Mouse (Mus musculus) left cerebral cortex, adult 9 months (tissue): ENCODE results near the gene Rnf128.

Experiments
- DNase-seq, 2 experiments: peaks; one replicate each; pipeline ENCODE4 v3.0.0; 2022; ENCODE audit warnings: low spot score in 2 of 2

Rnf128 gene

DNA sequence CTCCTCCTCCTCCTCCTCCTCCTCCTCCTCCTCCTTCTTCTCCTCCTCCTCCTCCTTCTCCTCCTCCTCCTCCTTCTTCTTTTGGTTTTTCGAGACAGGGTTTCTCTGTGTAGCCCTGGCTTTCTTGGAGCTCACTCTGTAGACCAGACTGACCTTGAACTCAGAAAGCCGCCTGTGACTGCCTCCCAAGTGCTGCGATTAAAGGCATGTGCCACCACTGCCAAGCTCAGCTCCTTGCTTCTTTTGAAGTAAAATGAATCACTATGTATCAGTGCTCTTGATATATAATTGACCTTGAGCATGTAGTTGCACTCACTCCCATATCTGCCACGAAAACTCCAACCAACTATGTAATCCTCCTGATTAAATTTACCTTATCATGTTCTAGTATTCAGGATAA lies 59.0 kb downstream of the Rnf128 start:
- no peak for DNase-seq

DNA sequence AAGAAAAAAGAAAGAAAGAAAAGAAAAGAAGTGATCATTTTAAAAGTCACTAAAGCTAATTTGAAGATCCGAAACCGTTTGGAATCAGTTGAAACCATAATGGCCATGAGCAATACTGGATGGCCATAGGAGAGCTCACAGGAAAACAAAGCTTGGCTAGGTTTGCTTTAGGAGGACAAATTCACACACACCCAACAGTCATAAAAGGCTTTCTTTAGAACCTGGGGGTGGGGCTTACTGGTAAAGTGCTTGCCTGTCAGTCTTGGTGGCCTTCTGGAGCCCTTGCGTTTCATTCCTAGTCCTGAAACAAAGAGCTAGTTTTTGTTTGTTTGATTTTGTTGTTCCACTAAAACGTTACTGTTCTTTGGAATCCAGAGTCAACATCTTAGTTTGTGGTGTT lies 71.6 kb downstream of the Rnf128 start:
- DNase-seq, result no peak

DNA sequence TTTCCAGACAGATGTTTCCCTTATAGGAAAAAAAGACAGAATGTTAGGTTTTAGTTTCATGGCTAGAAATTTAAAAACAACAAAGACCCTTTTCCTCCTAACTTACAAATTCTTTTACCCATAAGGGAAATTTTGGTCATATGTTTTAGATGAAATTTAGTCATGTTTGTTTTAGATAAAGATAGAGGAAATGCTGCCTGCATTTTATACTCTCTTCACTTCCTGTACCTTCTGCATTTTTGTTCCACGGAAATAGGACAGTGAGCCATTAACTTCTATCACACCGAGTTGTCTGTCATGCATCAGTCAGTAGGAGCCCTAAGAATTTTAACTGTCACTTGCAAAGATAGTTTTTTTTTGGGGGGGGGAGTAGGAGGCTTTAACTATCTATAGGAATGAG lies 76.6 kb downstream of the Rnf128 start:
- no peak for DNase-seq

DNA sequence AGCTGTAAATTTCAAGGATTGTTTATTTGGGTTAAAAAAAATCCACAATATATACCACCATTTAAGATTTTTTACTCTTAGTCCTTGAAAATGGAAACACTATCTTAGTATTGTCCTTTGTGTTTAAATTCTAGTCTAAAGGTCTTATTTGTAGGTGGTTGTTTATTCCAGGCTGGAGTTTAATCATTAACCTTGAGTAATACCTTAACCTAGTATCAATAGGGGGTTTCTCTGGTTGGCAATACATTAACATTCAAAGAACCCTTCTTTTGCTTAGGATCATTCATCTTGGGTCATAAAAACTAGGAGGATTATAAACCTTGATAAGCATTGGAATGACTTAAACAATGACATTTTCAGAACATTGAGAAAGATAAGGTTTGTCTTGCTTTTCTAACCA lies 77.3 kb downstream of the Rnf128 start:
- no peak for DNase-seq

DNA sequence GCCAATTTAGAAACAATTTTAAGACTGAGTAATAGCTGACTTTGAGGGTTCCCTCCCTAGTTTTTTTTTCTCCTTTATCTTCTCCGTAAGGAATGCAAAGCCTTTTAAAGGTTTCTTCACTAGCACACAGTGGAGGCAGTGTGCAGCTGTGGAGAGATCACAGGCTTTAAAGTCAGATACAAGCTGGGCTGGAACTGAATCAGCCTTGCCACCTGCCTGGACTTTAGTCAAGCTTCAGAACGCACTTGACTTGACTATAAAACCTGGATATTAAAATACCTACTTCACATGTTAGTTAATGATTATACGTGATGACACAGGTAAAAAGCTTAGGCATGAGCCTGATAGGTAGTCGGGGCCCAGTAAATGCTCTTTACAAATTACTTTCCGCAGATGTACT lies 89.1 kb downstream of the Rnf128 start:
- no peak for DNase-seq

DNA sequence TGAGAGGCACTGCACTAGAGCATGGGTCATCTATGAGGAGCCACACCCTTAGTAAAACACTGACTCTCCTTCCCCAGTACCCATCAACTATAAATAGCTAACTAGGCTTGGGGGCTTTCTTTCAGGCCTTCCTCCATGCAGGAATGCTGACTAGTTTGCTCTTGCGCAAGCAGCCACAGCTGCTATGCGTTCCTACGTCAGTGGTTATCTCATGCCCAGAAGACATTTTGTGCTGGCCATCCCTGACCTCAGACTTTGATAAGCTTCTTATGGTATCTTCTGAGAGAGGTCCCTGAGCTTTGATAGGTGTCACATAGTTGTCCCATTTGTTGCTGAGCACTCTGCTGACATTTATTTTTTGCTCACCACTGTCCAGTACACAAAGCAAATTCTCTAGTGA lies 90.2 kb downstream of the Rnf128 start:
- no peak for DNase-seq

DNA sequence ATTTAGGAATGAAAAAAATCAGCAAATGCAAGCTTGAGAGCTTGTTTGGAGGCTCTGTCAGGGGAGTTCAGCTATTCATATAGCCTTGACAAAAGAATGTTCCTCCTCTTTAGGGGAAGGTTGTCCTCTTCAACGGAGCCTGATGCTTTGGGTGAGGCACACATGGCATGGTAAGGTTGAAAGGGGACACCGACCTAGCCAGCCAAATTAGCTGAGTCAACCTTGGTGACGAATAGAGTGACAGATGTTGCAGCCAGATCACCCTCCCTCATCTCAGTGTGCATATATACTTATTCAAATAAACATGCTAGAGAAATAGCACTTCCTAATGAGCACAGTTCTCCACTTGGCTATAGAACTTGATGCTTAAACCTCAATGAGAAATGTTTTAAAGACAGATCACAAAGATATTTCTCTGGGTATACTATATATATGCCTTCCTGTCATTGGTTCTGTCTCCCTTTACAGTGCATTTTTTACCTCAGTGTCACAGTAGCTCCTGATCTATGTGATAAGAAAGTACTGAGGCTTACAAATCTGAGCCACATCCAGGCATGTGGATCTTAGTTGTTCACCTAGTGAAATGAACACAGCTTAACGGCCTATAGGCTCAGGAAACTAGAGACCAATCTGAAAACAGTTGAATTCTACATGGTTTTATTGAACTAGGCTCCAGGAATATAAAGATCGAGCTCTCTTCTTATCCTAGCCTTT lies 91.4 kb downstream of the Rnf128 start:
- DNase-seq, result no peak

DNA sequence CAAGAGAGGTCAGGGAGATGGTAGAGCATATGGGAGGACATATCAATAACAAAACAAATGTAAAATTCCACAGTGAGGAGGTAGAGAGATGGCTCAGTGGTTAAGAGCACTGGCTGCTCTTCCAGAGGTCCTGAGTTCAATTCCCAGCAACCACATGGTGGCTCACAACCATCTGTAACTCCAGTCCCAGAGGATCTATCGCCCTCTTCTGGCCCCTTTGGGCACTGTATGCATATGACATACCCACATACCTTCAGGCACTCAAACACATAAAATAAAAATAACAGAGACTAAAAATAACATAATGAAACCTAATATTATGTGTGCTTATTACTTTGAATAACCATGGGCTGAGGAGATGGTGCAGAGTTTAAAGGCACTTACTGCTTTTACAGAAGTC lies 99.0 kb downstream of the Rnf128 start:
- DNase-seq, result no peak

DNA sequence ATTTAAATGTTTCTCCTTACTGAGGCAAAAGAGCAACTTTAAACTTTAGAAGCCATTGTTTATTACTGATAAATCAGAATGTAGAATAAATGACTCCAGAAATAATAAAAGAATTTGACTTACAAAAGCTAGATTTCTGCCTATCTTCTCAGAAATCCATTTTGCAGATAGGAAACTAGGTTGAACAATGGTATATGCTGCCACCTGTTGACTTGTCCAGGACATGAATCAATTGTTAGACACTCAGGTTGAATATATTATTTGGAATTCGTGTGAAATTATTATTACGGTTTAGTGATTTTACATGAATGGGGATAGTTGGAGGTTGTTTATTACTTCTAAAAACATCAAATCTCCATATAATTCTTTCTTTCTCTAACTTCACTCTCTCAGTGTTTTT lies 102.7 kb downstream of the Rnf128 start:
- DNase-seq, result no peak

DNA sequence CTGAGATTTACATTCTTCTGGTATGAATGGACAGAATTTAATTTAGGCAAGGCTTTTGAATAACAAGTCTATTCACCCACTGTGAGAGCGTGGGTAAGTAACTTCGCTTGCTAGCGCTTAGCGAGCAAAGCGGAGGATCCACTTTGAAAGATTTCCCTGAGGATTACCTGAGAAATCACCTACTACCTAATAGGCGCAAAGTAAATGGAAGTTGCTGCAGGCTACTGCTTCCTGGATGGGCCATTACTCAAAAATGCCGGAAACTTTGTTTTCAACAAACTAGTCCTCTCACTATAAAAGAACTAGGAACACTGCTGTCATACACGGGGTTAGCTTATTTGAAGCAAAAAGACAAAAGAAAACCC lies 121.3 kb downstream of the Rnf128 start:
- no peak for DNase-seq

DNA sequence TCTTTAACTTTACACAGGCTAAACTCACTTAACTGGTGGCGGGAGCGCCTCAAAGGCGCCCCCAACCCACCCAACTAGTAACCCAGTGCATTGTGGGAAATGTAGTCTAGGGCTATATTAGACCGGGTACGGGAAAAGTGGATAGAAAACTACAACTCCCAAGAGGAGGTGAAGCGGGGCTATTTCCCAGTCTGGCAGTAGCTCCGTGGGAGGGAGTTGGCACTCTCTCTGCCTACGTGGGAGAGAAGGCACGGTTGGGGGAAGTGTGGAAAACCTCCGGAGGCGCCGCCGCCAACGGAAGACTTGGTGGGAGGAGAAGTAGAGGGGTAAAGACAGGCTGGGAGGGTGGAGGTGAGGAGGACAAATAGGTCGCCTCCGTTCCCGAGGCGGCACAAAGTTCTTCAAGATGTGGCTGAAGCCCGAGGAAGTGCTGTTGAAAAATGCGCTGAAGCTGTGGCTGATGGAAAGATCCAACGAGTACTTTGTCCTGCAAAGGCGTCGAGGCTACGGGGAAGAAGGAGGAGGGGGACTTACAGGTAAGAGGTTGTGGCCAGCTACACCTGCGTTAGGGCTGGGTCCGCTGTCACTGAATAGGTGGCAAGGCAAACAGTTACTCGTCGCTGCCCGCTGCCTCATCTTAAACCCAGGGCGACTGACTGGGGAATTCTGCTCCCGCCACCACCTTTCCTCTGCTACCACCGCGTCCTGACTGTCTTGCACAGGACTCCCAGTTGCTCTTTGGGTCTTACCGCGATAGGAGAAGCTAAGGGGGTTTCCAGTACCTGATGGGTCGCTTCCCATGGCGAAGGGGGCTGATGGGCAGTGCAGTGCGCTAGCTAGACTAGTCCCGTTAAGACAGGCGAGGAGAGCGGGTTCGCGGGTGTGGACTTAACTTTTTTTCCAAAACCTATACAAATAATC lies 121.9 kb downstream of the Rnf128 start, which contains the start of gene Tbc1d8b:
Gene Tbc1d8b, plus strand, starts transcription at position 222 of the 921 bp plus-strand sequence.
- DNase-seq, result peak; percentile 44 to 73

DNA sequence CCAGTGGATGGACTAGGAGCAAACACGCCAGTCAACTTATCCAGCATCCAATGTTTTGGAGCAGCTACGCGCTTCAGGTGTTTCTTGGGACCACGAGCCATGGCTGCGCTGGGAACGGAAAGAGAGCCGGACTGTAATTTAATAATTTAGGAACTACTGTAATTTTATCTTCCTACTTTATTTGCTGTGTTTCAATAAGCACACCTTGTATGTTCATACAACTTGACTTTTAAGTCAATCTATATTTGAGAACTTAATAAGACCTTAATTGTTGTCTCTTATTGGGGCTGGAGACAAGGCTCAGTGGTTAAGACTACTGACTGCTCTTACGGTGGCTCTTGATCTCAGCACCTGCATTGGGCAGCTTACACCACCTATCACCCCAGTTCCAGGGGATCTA lies 151.3 kb downstream of the Rnf128 start, which contains the start of gene Gm15013:
Gene Gm15013, minus strand, starts transcription at position 101 of the 400 bp plus-strand sequence.
- no peak for DNase-seq

DNA sequence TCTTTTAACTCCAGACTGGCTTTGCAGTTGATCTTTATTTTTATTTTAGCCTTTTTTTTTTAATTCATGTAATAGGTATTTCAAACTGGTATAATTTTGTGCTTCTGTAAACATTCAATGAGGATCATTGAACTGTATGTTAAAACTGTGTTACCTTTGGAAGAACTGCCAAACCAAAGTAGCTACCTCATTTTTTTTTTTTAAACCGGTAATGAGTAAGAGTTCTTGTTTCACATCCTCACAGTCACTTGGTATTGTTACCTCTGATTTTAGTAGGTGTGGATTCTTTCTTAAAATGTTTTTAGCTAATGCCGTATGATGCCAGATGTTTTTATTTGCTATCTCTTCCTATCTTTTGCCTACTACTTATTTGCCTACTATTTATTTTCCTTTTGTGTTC lies 159.2 kb downstream of the Rnf128 start:
- DNase-seq, result no peak
